Mouse (Mus musculus) frontal cortex, adult 2 months (tissue): ENCODE measurements around the gene Sar1b. TPM values are rescaled to one million over a fixed set of nuclear protein-coding genes. Genes with fewer than 3 reads are reported as not detected.
A peak's percentile ranks its signal among the peaks of the same experiment; 100 is the strongest.
"Not testable (repeated sequence)": the region's sequence is repeated elsewhere in the genome, so short reads cannot be mapped to it uniquely, and the experiment has no call there.

ENCODE experiments used
- DNase-seq, 2 experiments: peaks; one replicate each; pipeline ENCODE4 v3.0.0; 2022; ENCODE audit warnings: low spot score in 1 of 2; ENCODE audit errors: extremely low spot score in 1 of 2
- polyA plus RNA-seq: library from polyadenylated mRNA; depleted of rRNA; stranded (reverse); fragments of >200 nt; gene quantifications from 2 replicates; pipeline ENCODE4 v1.2.3, GENCODE M21; 2012; rRNA removed

The Sar1b gene
- 102 and 106 TPM in 2 replicates for polyA plus RNA-seq

GRCm38 (mm10) chr11:51763213-51763907 lies at the start of gene Sar1b, which contains the start of gene Sec24a:
Gene Sar1b, plus strand, starts transcription at chr11:51763687.
Gene Sec24a, minus strand, starts transcription at chr11:51763634.
- DNase-seq: peak; percentile 34 to 84

- DNase-seq: no peak
Observed at GRCm38 (mm10) chr11:51721066-51721465, 42.4 kb upstream of the Sar1b start.

- no peak for DNase-seq
Observed at GRCm38 (mm10) chr11:51732883-51733282, 30.6 kb upstream of the Sar1b start.

- DNase-seq: not testable (repeated sequence)
Observed at GRCm38 (mm10) chr11:51734218-51734617, 29.3 kb upstream of the Sar1b start.

- no peak for DNase-seq
Observed at GRCm38 (mm10) chr11:51738651-51739403, 24.7 kb upstream of the Sar1b start.

GRCm38 (mm10) chr11:51740701-51741100 lies 22.8 kb upstream of the Sar1b start:
- DNase-seq: no peak

- no peak for DNase-seq
Observed at GRCm38 (mm10) chr11:51746096-51746495, 17.4 kb upstream of the Sar1b start.

- DNase-seq: not testable (repeated sequence)
Observed at GRCm38 (mm10) chr11:51751623-51752225, 11.8 kb upstream of the Sar1b start.

- DNase-seq: no peak
Observed at GRCm38 (mm10) chr11:51755621-51756311, 7.7 kb upstream of the Sar1b start.

- peak; percentile 79 to 91 for DNase-seq
Observed at GRCm38 (mm10) chr11:51756352-51756771, 7.1 kb upstream of the Sar1b start.

GRCm38 (mm10) chr11:51757023-51757422 lies 6.5 kb upstream of the Sar1b start:
- DNase-seq: no peak

- no peak for DNase-seq
Observed at GRCm38 (mm10) chr11:51757625-51758024, 5.9 kb upstream of the Sar1b start.

- not testable (repeated sequence) for DNase-seq
Observed at GRCm38 (mm10) chr11:51758207-51758606, 5.3 kb upstream of the Sar1b start.

- no peak for DNase-seq
Observed at GRCm38 (mm10) chr11:51759251-51759650, 4.2 kb upstream of the Sar1b start.

- DNase-seq: no peak
Observed at GRCm38 (mm10) chr11:51759941-51760657, 3.4 kb upstream of the Sar1b start.

GRCm38 (mm10) chr11:51761241-51761640 lies 2.2 kb upstream of the Sar1b start:
- DNase-seq: no peak

GRCm38 (mm10) chr11:51763955-51764354 lies 468 bp downstream of the Sar1b start:
- no peak for DNase-seq

- DNase-seq: no peak
Observed at GRCm38 (mm10) chr11:51764816-51765215, 1.3 kb downstream of the Sar1b start.

GRCm38 (mm10) chr11:51767579-51768220 lies 4.2 kb downstream of the Sar1b start:
- DNase-seq: no peak

- no peak for DNase-seq
Observed at GRCm38 (mm10) chr11:51768296-51768695, 4.8 kb downstream of the Sar1b start.
